Mouse (Mus musculus) adrenal gland, postnatal 4 days (tissue): ENCODE results near the gene Spsb3. TPM values are rescaled to one million over a fixed set of nuclear protein-coding genes. Genes with fewer than 3 reads are reported as not detected.
A peak's percentile ranks its signal among the peaks of the same experiment; 100 is the strongest.

ENCODE experiments used
- DNase-seq, 2 experiments: peaks; one replicate each; pipeline ENCODE4 v3.0.0; 2021 to 2022; ENCODE audit warnings: low spot score in 2 of 2, mixed read lengths in 2 of 2
- long read RNA-seq, 2 experiments: library from polyadenylated mRNA; stranded (forward); transcript quantifications; one replicate each; pipeline ENCODE4 v2.0.0; 2021
- total RNA-seq, 2 experiments: library from RNA; stranded (reverse); gene quantifications; 2 replicates each; pipeline ENCODE4 v1.2.3; 2021

Spsb3 gene
- 10 to 100 TPM; 35.5 to 37.8 TPM for total RNA-seq
- long read RNA-seq, experiment 1, transcript Spsb3-209 (7 exons, 1,953 nt): major isoform, 29 of 83 reads
- long read RNA-seq, experiment 1, transcript Spsb3-203 (7 exons, 1,641 nt): minor isoform, 20 of 83 reads
- long read RNA-seq, experiment 1, partial matches to known transcripts: 10 of 83 reads
- long read RNA-seq, experiment 1, other reads (novel, unspliced or antisense): 20 of 83 reads
- long read RNA-seq, experiment 2, transcript Spsb3-203 (7 exons, 1,641 nt): major isoform, 30 of 98 reads
- long read RNA-seq, experiment 2, transcript Spsb3-209 (7 exons, 1,953 nt): minor isoform, 26 of 98 reads
- long read RNA-seq, experiment 2, partial matches to known transcripts: 9 of 98 reads
- long read RNA-seq, experiment 2, other reads (novel, unspliced or antisense): 27 of 98 reads

GRCm38 (mm10) chr17:24886134-24886931 is at the start of gene Spsb3, which contains the start of gene Nubp2:
TSS of gene Spsb3 (plus strand) at chr17:24886643.
TSS of gene Nubp2 (minus strand) at chr17:24886349.
- peak; percentile 92 to 93 for DNase-seq

GRCm38 (mm10) chr17:24839842-24840241 is 46.6 kb upstream of the Spsb3 start, which contains the start of gene Hagh:
TSS of gene Hagh (plus strand) at chr17:24840143.
- no peak for DNase-seq

DNA sequence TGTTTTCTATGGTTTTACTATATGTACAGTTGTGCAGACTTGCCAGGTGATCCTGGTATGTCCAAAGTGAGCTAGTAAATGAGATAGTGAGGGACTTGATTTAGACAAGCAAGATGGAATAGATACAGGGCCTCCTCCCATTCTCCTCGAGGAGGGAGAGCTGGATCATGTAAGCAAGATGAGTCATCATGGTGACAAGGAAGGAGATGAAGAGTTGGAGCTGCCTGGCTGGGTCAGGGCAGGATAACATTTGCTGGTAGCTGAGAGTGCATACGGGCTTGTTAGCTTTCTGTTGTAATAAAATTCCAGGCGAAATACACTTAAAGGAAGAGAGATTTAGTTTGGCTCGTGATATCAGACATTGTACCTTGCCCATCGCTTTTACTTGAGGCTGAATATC is 46.1 kb upstream of the Spsb3 start:
- DNase-seq: no peak

DNA sequence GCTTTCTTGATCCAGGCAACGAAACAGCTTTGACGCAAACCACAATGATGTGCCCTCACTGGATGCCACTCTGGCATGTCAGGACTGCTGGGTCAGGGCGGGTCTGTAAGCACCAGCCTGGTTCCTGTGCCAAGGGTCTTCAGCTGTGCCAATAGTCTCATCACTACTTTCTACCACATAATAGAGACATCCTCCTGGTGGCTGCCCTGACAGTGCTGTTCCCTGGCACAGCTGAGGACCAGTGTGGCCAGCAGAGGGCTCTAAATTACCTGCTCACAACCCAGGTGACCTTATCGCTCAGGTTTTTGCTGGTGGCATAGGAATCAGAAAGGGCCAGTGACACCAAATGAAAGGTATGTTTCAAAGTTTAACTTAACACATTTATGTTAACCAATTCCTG is 45.3 kb upstream of the Spsb3 start:
- DNase-seq: no peak

DNA sequence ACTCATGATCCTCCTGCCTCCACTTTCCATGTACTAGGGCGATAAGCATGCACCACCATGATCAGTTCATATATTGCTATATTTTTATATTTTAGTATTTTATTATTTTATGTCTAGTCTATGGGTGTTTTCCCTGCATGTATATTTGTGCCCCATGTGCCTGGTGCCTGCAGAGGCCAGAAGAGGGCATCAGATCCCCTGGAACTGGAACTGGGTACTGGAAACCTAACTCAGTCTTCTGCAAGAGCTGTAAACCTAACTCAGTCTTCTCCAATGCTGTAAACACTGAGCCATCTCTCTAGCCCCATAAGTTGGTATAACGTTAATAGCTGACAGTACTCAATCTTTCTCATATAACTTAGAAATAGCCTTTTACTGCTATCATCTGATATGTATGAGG is 43.8 kb upstream of the Spsb3 start:
- no peak for DNase-seq

GRCm38 (mm10) chr17:24844525-24844924 is 41.9 kb upstream of the Spsb3 start:
- no peak for DNase-seq

DNA sequence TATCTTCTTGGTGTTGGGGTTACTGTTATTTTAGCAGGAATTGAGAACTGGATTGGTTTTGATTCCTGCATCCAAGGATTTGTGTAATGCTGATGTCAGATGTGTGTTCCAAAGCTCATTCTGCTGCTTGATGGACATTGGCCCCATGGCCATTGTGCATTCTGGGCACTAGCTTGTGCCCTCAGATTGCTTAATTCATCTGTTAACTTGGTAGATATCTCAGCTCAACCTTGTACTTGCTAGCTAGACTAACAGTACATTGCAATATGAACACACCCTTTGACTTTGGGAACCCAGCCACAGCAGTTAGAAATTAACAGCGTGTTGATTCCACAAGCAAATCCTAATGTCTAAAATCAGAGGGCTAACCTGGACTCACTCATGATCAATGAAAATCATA is 39.1 kb upstream of the Spsb3 start:
- DNase-seq: no peak

GRCm38 (mm10) chr17:24848600-24849031 is 37.8 kb upstream of the Spsb3 start:
- DNase-seq: no peak

DNA sequence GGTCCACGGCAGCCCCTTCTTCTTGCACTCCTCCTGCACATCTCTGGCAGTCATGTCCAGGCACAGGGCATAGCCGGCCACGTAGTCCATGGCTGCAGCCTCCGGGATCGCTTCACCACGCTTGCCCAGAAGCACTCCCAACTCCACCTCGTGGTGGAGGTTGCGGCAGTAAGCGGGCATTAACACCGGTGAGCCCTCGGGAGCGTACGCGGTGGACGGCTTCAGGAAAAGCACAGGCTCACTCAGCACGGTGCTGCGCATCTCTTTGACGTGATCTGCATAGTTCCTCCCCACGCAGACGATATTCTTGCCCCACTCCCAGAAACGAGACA is 36.7 kb upstream of the Spsb3 start:
- no peak for DNase-seq

DNA sequence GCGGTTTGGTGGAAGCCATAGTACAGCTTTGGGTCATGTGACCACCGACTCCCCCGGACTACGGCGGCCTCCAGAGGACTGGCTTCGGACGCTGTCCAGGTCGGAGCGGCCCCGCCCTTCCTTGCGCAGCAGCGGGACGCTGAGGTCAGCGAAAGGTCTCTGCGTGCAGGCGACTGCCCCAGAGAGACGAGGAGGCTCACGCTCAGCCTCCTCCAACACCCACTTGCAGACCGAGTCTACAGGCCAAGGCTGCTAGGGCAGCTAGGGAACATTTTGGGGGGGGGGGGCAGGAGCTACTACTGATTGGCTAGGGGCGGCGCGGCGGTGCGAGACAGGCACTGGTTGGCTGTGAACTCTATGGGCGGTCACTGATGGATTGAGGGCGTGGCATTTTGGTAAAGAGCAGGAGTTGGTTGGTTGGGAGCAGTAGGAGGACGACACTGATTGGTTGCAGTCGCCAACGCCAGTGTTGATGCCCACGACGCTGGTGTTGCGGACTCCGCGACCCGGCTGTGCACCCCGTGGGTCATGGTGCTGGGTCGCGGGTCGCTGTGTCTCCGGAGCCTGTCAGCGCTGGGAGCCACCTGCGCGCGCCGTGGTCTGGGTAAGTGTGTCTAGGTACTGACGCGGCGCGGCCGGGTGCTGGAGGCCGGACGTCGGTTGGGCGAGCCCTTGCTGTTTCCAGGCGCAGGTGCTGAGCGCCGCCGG is 36.2 kb upstream of the Spsb3 start, which contains the start of gene Fahd1:
Gene Fahd1 (minus strand): TSS at position 300 of the 708 bp plus-strand sequence.
- DNase-seq: peak; percentile 75 to 88

DNA sequence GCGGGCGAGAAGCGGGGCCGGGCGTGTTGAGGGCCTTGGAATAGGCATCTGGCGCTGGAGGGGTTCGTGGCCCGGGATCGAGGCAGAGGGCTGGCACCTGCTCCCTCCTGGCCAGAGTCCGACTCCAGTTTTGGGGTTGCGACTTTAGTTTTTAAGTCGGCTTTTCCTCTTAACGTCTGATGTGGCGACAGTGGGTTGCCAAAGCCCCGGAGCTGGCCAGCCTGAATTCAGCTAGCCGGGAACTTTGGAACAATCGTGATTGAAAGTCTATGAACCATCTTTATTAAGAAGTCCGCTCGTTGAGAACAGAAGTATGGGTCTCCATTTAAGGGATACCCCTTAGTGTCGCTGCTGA is 35.7 kb upstream of the Spsb3 start:
- no peak for DNase-seq

GRCm38 (mm10) chr17:24851381-24852125 is 34.9 kb upstream of the Spsb3 start:
- no peak for DNase-seq

DNA sequence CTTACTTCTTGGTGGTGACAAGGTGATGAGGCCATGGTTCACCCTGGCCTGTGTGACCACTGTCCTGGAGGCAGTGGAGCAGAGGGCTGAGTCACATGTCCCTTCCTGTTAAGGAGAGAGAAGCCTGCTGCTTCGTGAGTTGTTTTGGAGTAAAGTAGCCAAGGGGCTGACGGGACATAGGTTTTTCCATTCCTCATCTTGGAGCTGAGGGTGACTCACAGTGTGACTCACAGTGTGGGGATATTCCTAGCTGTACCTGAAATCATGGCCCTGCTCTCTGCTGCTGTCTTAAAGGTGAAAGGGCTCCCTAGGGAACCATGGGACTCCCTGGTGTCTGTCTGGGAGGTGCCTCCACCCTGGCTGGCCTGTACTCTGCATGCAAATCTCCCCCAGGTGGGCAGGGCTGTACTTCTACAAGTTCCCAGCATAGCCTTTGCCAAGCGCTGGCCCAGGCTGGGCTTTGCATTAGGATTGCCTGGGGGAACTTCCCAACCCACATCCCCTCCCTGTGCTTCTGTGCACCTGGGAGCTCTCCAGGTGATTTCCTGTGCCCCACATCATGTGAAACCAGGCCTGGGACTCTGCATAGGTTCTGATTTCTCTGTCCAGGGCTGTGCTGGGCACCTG is 30.5 kb upstream of the Spsb3 start:
- no peak for DNase-seq

GRCm38 (mm10) chr17:24856589-24856988 is 29.9 kb upstream of the Spsb3 start:
- DNase-seq: no peak

DNA sequence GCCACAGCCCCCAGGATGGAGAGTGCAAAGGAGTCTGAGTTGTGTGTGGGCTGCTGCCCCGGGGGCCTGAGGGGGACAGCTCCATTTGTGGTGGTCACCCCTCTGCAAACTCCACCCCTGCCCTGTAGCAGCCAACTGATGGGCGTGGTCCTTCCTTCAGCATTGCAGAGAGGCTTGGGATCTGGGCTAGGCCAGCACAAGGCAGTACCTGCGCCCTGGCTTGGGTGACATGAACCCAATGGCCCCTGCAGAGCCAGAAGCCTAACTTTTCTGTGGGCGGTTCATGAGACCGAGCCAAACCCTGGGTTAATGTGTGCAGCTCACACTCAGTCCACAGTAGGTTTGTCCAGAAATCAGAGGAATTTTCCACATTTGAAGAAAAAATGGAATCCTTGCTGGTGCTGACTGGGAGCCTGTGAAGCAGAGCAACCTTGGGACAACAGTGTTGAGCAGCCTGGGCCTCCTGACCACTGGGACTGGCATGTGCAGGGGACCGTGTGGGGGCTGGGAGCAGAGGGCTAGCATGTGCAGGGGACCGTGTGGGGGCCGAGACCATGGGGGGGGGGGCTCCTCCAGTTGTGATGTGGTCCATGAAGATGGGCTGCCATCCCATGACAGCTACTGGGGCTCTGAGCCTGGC is 28.5 kb upstream of the Spsb3 start:
- no peak for DNase-seq

- no peak for DNase-seq
These were observed 27.5 kb upstream of the Spsb3 start for GRCm38 (mm10) chr17:24858967-24859366.

DNA sequence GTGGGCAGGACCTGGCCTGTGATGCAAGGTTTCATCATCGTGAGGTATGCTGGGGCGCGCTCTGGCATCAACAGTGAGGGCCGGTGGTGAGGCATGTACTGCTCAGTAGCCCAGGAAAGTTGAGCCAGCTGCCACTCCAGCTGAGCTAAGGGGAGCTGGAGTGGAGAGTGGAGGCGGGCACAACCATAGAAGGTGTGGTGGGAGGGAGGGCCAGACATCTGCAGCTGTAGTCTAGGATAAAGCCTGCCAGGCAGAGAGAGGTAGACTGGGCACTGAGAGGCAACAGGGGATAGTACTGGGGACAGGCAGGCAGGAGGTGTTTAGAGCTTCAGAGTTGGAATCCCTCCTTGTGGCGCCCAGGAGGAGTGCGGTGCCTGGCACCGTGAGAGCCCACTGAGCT is 26.4 kb upstream of the Spsb3 start:
- no peak for DNase-seq

- no peak for DNase-seq
These were observed 24.7 kb upstream of the Spsb3 start for GRCm38 (mm10) chr17:24861785-24862184.

GRCm38 (mm10) chr17:24865776-24866175 is 20.7 kb upstream of the Spsb3 start, which contains the start of gene Igfals:
TSS of gene Igfals (plus strand) at chr17:24865997.
- no peak for DNase-seq

- no peak for DNase-seq
These were observed 18.5 kb upstream of the Spsb3 start for GRCm38 (mm10) chr17:24867914-24868313.
